Mouse (Mus musculus) bone marrow, adult 2 months (tissue): ENCODE results near the gene Actg1.

ENCODE experiments used
- CTCF ChIP-seq: fragments of 200-500 bp; IDR thresholded peaks from 2 replicates; pipeline ENCODE4 v1.5.1; 2011; ENCODE audit warnings: low read length, control low read depth; ENCODE audit not compliant: control insufficient read depth, insufficient read depth
- POLR2A ChIP-seq: fragments of 200-500 bp; IDR thresholded peaks from 2 replicates; pipeline ENCODE4 v1.6.1; 2011; ENCODE audit warnings: low read depth, mild to moderate bottlenecking, control low read depth, low read length, borderline replicate concordance; ENCODE audit not compliant: control insufficient read depth

DNA sequence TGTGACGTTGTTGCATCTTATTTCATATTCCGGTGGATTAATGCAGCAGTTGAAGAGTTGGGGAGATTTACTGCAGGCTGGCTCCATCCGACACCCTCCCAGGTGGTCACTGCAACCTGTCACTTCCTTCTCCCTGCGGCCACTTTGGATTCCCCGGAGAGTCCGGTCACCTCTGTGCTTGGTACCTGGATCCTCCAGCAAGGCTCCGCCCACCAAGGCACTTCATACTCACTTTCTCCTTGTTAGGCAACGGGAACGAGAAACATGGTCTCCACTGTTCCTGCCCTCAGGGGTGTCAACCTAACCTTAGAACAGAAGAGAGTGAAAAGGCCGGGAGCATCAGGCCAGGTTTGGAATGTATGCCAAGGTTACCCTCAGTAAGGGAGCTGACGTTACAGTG is 2.4 kb upstream of the Actg1 start:
- no peak for TF ChIP-seq POLR2A
- no peak for TF ChIP-seq CTCF
